Mouse (Mus musculus) cortical plate, adult 2 months (tissue): ENCODE data around the gene Rnaseh2a. TPM values are rescaled to one million over a fixed set of nuclear protein-coding genes. Genes with fewer than 3 reads are reported as not detected.

ENCODE experiments used
- H3K27ac ChIP-seq: fragments of 200-500 bp; 2 replicates; pipeline ENCODE4 v1.5.1; 2012; ENCODE audit warnings: low read length, control low read depth, inconsistent platforms; ENCODE audit not compliant: insufficient read depth
- H3K4me1 ChIP-seq: fragments of 200-500 bp; 2 replicates; pipeline ENCODE4 v1.6.1; 2011; ENCODE audit warnings: low read length; ENCODE audit not compliant: control insufficient read depth, insufficient read depth
- H3K4me3 ChIP-seq: fragments of 200-500 bp; 2 replicates; pipeline ENCODE4 v1.5.1; 2011; ENCODE audit warnings: mild to moderate bottlenecking, low read length, control low read depth; ENCODE audit not compliant: insufficient read depth
- CTCF ChIP-seq: fragments of 200-500 bp; IDR thresholded peaks from 2 replicates; pipeline ENCODE4 v1.5.1; 2011; ENCODE audit warnings: mild to moderate bottlenecking, control low read depth, low read length; ENCODE audit not compliant: insufficient read depth; ENCODE audit errors: extremely low read depth
- POLR2A ChIP-seq: fragments of 200-500 bp; IDR thresholded peaks from 2 replicates; pipeline ENCODE4 v1.6.1; 2011; ENCODE audit warnings: mild to moderate bottlenecking, low read length, control low read depth; ENCODE audit not compliant: insufficient read depth; ENCODE audit errors: extremely low read depth
- polyA plus RNA-seq: library from polyadenylated mRNA; depleted of rRNA; stranded (reverse); fragments of >200 nt; gene quantifications from 2 replicates; pipeline ENCODE4 v1.2.3, GENCODE M21; 2012

Gene Rnaseh2a
- polyA plus RNA-seq, 1 experiment, result 37.7 TPM

DNA sequence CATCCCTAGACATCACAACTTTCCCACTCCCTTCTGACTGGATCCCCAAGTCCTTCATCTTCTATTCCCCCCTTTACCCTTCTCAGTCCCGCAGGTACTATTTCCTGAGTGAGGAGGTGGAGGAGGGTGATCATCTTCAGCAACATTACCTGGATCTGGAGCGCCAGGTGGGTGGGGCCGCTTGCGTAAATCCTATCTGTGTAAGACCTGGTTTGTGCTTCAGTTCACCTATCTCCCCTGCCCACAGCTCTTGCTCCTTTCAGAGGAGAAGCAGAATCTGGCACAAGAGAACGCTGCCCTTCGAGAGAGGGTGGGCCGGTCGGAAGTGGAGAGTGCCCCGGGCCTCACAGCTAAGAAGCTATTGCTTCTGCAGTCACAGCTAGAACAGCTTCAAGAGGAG lies 24.8 kb upstream of the Rnaseh2a start:
- no peak overlapping the region for H3K27ac ChIP-seq
- no peak overlapping the region for H3K4me3 ChIP-seq
- TF ChIP-seq CTCF (no peak), POLR2A (no peak)
- H3K4me1 ChIP-seq, result 0 out of 2 replicates have a peak, but pooled peaks cover 2% of the 10 kb centered on the region

DNA sequence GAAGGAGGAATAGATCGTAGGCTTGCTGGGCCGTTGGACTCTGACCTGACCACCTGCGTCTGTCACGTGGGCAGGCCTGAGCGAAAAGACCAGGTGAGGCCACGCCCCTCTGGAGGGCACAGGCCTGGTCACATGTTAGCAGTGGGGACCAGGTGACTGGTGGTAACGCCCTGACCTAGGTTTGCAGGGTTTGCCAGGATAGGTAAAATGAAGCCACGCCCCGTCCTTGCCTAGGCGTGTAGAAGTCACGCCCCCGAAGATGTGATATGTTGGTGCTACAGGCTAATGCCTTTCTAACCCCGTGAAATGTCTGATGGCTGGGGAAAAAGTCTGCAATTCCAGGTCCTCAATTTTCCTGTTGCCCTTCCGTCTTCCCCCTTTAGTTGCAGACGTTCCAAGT lies 21.3 kb upstream of the Rnaseh2a start:
- peak overlapping the region; percentile 43 for H3K4me3 ChIP-seq
- H3K4me1 ChIP-seq, result peaks cover 6% of the 10 kb centered on the region; the same call in 1 of the 2 replicates
- TF ChIP-seq POLR2A (no peak), CTCF (no peak)
- no peak overlapping the region for H3K27ac ChIP-seq

DNA sequence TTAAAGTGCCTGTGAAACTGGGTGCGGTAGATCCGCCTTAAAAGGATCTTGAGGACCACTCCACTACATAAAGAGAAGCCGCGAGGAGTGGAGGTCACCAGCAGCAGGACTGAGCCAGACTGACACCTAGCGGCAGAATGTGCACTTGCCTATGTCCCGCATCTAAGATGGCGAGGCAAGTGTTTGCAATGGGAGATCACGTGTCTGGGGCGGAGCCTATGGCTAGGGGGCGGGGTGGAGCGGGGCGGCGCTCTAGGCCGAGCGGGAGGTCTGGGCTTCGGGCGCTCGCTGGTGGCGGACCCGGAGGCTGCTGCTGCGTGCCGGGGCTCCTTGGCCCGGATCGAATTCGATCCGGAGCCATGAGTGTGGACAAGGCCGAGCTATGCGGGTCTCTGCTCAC lies 20.8 kb upstream of the Rnaseh2a start, which contains the start of gene Hook2:
Gene Hook2, plus strand, starts transcription at position 255 of the 400 bp plus-strand sequence.
- Histone ChIP-seq H3K4me3 (peak within 1 kb of the TSS; percentile 43), H3K27ac (peak within 1 kb of the TSS; percentile 32), H3K4me1 (peaks cover 6% of the 10 kb centered on the region; the same call in 1 of the 2 replicates)
- peak; percentile 85; the same call in 1 of the 2 replicates for TF ChIP-seq POLR2A
- peak; percentile 94 for TF ChIP-seq CTCF

DNA sequence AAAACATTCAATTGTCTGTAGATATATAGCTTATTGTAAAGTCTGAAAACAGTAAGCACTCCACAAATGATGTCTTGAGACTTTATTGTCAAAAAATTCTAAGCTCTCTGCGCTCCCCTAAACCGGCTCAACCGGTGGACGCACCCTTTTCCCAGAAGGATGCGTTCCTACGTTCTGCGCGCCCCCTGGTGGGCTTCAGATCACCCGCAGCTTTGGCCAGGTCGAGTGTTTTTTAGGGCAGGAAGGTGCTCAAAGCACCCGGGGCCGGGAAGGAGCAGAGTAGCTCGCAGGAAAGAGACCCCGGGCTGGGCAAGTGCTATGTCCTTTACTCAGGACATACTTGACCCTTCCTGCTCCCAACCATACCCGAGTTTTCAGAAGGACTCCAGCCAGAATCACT lies 20.2 kb upstream of the Rnaseh2a start:
- TF ChIP-seq POLR2A (no peak), CTCF (peak; percentile 66)
- Histone ChIP-seq H3K4me1 (peaks cover 7% of the 10 kb centered on the region; the same call in 1 of the 2 replicates), H3K27ac (peak overlapping the region; percentile 32), H3K4me3 (peak overlapping the region; percentile 43)

DNA sequence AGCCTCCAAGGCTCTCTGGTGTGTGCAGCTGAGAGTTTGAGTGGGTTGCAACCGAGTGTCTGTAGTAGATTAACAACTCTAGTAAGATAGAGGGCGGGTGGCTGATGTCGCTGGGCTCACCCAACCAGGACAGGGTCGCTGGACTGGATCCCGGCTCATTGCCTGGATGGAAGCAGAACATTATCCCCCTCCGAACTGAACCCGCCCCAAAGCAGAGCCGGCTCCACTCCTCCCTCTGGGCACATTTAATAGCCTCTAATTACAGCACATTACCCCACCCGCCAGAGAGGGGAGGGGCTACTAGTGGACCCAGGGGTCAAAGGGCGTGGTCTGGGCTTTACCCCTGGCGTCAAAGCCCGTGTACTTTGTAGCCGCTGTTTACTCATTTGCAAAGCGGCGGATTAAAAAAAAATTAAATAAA lies 19.8 kb upstream of the Rnaseh2a start:
- TF ChIP-seq CTCF, result no peak
- no peak for TF ChIP-seq POLR2A
- Histone ChIP-seq H3K4me1 (peaks cover 7% of the 10 kb centered on the region; the same call in 1 of the 2 replicates), H3K27ac (no peak overlapping the region), H3K4me3 (no peak overlapping the region; the same call in 1 of the 2 replicates)

DNA sequence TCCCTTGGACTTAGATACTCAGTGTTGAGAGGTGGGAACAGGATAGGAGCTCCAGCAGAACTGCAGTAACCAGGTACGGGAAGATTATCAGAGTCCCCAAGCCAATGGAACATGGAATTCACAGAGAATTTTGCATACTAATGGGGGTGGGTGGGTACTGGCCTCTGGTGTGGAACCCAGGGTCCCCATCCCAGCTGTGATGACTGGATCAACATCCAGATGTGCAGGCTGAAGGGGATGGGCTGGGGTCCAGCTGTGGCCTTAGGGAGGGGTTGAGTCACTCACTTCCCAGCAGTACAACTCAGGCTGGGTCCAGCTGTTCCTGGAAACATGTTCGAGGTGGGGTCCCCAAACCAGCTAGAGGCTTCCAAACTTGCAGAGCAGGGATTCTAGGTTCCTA lies 18.3 kb upstream of the Rnaseh2a start:
- TF ChIP-seq CTCF, result no peak
- no peak for TF ChIP-seq POLR2A
- Histone ChIP-seq H3K4me3 (no peak overlapping the region), H3K27ac (no peak overlapping the region), H3K4me1 (peaks cover 7% of the 10 kb centered on the region; the same call in 1 of the 2 replicates)

DNA sequence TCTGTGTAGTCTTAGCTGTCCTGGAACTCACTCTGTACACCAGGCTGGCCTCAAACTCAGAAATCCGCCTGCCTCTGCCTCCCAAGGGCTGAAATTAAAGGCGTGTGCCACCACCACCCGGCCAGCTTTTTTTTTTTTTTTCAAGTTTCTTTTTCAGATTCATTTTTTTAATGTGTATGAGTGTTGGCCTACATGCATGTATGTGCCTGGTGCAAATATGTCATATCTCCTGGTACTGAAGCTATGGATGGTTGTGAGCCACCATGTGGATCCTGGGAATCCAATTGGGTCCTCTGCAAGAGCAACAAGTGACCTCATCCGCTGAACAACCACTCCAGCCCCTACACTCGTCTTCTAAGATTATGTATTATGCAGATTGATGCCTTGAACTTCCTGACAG lies 17.8 kb upstream of the Rnaseh2a start:
- Histone ChIP-seq H3K4me1 (peaks cover 7% of the 10 kb centered on the region; the same call in 1 of the 2 replicates), H3K27ac (no peak overlapping the region), H3K4me3 (no peak overlapping the region)
- no peak for TF ChIP-seq POLR2A
- no peak for TF ChIP-seq CTCF

DNA sequence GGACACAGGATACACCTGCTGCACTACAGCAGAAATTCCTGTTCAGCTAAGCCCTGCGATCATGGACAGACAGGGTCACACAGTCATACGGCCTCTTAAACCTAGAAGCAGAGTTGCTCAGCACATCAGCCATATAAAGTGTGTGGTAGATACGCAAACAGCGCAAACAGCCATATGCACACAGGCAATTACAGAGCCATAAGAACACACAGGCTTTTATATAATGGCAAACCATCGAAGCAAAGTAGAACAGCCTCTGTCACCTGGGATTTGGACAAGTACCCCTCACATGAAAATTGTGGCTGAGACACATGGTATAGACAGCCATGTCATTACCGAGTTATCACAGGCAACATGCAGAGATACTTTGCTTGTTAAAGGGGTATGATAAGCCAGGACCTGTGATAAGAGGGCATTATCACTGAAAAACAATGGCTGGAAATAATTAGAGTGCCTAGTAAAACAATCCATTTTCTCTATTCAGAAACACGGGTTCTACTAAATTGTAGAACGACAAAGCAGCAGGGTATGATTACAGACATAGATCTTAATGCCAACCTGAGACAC lies 16.9 kb upstream of the Rnaseh2a start:
- peak overlapping the region; percentile 62 for H3K27ac ChIP-seq
- H3K4me1 ChIP-seq, result peaks cover 7% of the 10 kb centered on the region; the same call in 1 of the 2 replicates
- TF ChIP-seq CTCF, result no peak
- no peak for TF ChIP-seq POLR2A
- peak overlapping the region; percentile 55; the same call in 1 of the 2 replicates for H3K4me3 ChIP-seq

DNA sequence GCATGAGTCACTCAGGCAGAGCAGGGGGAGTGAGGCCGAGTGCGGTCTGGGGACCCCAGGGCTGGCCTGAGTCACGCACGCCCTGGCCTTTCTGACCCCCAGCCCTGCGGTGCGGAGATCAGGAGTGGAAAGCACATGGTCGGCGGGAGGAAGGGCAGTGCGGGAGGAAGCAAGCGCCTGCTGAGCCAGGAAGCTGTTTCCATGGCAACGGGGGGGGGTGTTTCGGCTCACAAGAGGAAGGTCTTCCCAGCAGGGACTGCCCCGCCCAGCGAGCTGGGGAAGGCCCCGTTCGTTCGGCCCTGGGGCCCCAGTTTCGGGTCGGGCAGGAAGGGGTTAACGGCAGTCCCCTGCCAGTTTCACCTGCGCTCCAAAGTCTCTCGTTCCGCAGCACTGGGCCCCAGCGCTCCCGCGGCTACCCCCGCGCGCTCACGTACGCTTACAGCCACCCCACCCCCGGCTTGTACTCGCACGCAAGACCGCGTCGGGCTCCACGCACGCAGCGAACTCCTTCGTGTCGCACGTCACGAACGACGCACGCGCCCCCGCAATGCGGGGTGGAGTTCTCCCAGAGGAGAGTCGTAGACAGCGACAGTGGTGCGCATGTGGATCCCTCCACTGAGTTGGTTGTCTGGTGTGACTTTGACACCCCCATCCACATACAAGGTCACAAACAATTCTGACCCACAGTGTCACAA lies 16.3 kb upstream of the Rnaseh2a start:
- H3K4me1 ChIP-seq, result peaks cover 7% of the 10 kb centered on the region; the same call in 1 of the 2 replicates
- peak overlapping the region; percentile 94 for H3K27ac ChIP-seq
- H3K4me3 ChIP-seq, result peak overlapping the region; percentile 55
- peak; percentile 95 for TF ChIP-seq POLR2A
- TF ChIP-seq CTCF, result no peak

DNA sequence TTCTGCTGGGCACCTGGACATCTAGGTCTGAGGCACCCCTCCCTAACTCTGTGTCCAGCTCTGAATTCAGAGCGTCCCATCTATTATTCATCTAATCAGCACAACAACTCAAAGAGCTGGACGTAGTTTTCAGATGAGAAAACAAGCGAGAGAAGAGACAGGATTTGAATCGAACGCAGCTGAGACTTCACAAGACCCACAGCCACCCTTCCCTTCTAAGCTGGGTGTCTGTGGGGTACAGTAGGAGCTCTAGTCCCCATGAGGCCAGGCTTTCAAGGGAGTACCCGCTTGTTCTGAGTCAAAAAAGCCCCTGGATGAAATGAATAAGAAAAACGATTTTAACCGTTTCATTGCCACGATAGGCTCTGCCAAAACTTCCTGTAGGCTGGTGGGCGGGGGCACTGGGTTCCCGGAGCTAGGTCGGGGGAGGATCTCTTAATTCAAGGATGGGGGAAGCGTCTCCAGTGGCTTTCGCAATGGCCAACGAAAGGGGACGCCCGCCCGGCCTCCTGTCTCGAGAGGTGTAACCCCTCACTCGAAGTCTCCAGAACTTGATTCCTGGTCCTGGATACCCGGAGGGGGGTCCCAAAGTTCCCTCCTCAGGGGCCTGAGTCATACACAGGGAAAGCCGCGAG lies 15.6 kb upstream of the Rnaseh2a start:
- TF ChIP-seq CTCF (no peak), POLR2A (no peak)
- peak overlapping the region; percentile 94 for H3K27ac ChIP-seq
- H3K4me3 ChIP-seq, result peak overlapping the region; percentile 55
- H3K4me1 ChIP-seq, result peaks cover 7% of the 10 kb centered on the region; the same call in 1 of the 2 replicates
